Mouse (Mus musculus): ENCODE measurements around the gene Sap18b. TPM values are rescaled to one million over a fixed set of nuclear protein-coding genes. Genes with fewer than 3 reads are reported as not detected.

Sap18b gene
- 8.9 TPM for polyA plus RNA-seq (2015; fragmentation: Illumina TruSeq; extraction: RNeasy Lipid Tissue Mini Kit (QIAGEN cat#74804); ENCODE audit: insufficient read depth, low replicate concordance)

GRCm38 (mm10) chr8:95825162-95825561 is at the start of gene Sap18b:
Sap18b (plus strand) TSS chr8:95825346.

GRCm38 (mm10) chr8:95807331-95807843 is 17.8 kb upstream of the Sap18b start, which contains the start of gene Cnot1:
Cnot1 (minus strand) TSS chr8:95807464.

GRCm38 (mm10) chr8:95853102-95853843 is 28.1 kb downstream of the Sap18b start, which contains the start of gene Slc38a7:
Slc38a7 (minus strand) TSS chr8:95853539.

Other genes starting within 250 kb of the Sap18b start
- not detected for gene Prss54, start 249.0 kb upstream of the Sap18b start, polyA plus RNA-seq (2015; fragmentation: Illumina TruSeq; extraction: RNeasy Lipid Tissue Mini Kit (QIAGEN cat#74804); ENCODE audit: insufficient read depth, low replicate concordance)
- 13.2 TPM for gene Gins3, start 191.9 kb upstream of the Sap18b start, polyA plus RNA-seq (2015; fragmentation: Illumina TruSeq; extraction: RNeasy Lipid Tissue Mini Kit (QIAGEN cat#74804); ENCODE audit: insufficient read depth, low replicate concordance)
- 0.58 TPM for gene Ndrg4, start 148.4 kb upstream of the Sap18b start, polyA plus RNA-seq (2015; fragmentation: Illumina TruSeq; extraction: RNeasy Lipid Tissue Mini Kit (QIAGEN cat#74804); ENCODE audit: insufficient read depth, low replicate concordance)
- gene Setd6, start 109.5 kb upstream of the Sap18b start, polyA plus RNA-seq (2015; fragmentation: Illumina TruSeq; extraction: RNeasy Lipid Tissue Mini Kit (QIAGEN cat#74804); ENCODE audit: insufficient read depth, low replicate concordance): 46.1 TPM
- gene Cnot1, start 17.9 kb upstream of the Sap18b start, polyA plus RNA-seq (2015; fragmentation: Illumina TruSeq; extraction: RNeasy Lipid Tissue Mini Kit (QIAGEN cat#74804); ENCODE audit: insufficient read depth, low replicate concordance): 165 TPM
- gene Slc38a7, start 28.2 kb downstream of the Sap18b start, polyA plus RNA-seq (2015; fragmentation: Illumina TruSeq; extraction: RNeasy Lipid Tissue Mini Kit (QIAGEN cat#74804); ENCODE audit: insufficient read depth, low replicate concordance): 10.2 TPM
- 62.2 TPM for gene Got2, start 63.2 kb downstream of the Sap18b start, polyA plus RNA-seq (2015; fragmentation: Illumina TruSeq; extraction: RNeasy Lipid Tissue Mini Kit (QIAGEN cat#74804); ENCODE audit: insufficient read depth, low replicate concordance)

Data from spleen, adult 10 weeks (tissue).